Mouse (Mus musculus) liver, embryonic 16.5 days (tissue): ENCODE results near the gene Dennd5b. TPM values are rescaled to one million over a fixed set of nuclear protein-coding genes. Genes with fewer than 3 reads are reported as not detected.
A peak's percentile ranks its signal among the peaks of the same experiment; 100 is the strongest.

Experiments
- ATAC-seq: fragments of 200-750 bp; cut with Nextera tagmentation; 2 replicates; pipeline ENCODE4 v1.8.0; 2017; ENCODE audit warnings: low read depth, mild to moderate bottlenecking, moderate number of reproducible peaks, moderate library complexity
- H3K27ac ChIP-seq: fragments of 300-500 bp; sonication (generic); 2 replicates; pipeline ENCODE4 v1.5.1; 2014; ENCODE audit warnings: mild to moderate bottlenecking, low read length
- H3K27me3 ChIP-seq: fragments of 300-500 bp; sonication (generic); 2 replicates; pipeline ENCODE4 v1.6.1; 2014; ENCODE audit warnings: low read depth, low read length, mixed read lengths; ENCODE audit not compliant: control insufficient read depth, insufficient read depth
- H3K36me3 ChIP-seq: fragments of 300-500 bp; sonication (generic); 2 replicates; pipeline ENCODE4 v1.6.1; 2014; ENCODE audit warnings: mild to moderate bottlenecking; ENCODE audit not compliant: control insufficient read depth, insufficient read depth
- H3K4me1 ChIP-seq: fragments of 300-500 bp; sonication (generic); 2 replicates; pipeline ENCODE4 v1.6.1; 2014; ENCODE audit warnings: low read depth, low read length, mixed read lengths; ENCODE audit not compliant: control insufficient read depth
- H3K4me2 ChIP-seq: fragments of 300-500 bp; sonication (generic); 2 replicates; pipeline ENCODE4 v1.6.1; 2014; ENCODE audit warnings: low read depth, low read length, mixed read lengths
- H3K4me3 ChIP-seq: fragments of 300-500 bp; sonication (generic); 2 replicates; pipeline ENCODE4 v1.5.1; 2014; ENCODE audit warnings: low read depth, mild to moderate bottlenecking, low read length
- H3K9ac ChIP-seq: fragments of 300-500 bp; sonication (generic); 2 replicates; pipeline ENCODE4 v1.6.1; 2014; ENCODE audit warnings: low read depth, low read length
- H3K9me3 ChIP-seq: fragments of 300-500 bp; sonication (generic); replicated peaks from 2 replicates; pipeline ENCODE4 v1.6.1; 2016; ENCODE audit warnings: low read length; ENCODE audit not compliant: control insufficient read depth
- WGBS: fragments of 180-500 bp; shearing (Covaris S2); extraction: QIAGEN DNeasy Blood & Tissue Kit; methylation state at CpG from one replicate; pipeline ENCODE4 v1.1.7; 2014; ENCODE audit not compliant: insufficient replicate concordance; 5-methylcytosine and 5-hydroxymethylcytosine counted together
- polyA plus RNA-seq: library from polyadenylated mRNA; unstranded; fragments of >200 nt; fragmentation: Nextera tagmentation; extraction: Ambion mirVana; gene quantifications from 2 replicates; pipeline ENCODE4 v1.2.1, GENCODE M21; 2015

The Dennd5b gene
- polyA plus RNA-seq, 1 experiment from 2014 or later = 4.5 TPM

DNA sequence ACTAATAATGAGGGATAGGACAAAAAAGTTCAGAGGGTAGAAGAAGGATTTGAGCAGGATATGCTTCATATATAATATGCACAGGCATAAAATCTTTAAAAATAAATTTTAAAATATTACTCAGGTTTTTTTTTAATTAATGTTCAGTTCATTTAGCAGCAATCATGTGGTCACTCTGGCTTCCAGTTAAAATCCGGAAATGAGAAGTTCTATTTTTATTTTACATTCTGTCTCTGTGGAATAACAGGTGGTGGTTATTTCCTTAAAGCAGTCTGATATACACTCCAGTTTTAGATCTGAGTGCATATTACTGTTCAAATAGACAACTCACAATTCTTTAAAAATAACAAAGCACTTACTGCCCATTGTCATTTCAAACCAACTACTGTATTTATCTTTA, 6.9 kb downstream of the Dennd5b start:
- Histone ChIP-seq H3K4me2 (no peak overlapping the region), H3K27ac (no peak overlapping the region), H3K9me3 (no peaks in the 10 kb centered on the region), H3K27me3 (no peaks in the 10 kb centered on the region), H3K36me3 (no peaks in the 10 kb centered on the region), H3K4me3 (no peak overlapping the region), H3K4me1 (no peaks in the 10 kb centered on the region), H3K9ac (no peak overlapping the region)
- 15% methylated on average over 1 of the region's 1 CpGs for WGBS
- ATAC-seq = no peak

DNA sequence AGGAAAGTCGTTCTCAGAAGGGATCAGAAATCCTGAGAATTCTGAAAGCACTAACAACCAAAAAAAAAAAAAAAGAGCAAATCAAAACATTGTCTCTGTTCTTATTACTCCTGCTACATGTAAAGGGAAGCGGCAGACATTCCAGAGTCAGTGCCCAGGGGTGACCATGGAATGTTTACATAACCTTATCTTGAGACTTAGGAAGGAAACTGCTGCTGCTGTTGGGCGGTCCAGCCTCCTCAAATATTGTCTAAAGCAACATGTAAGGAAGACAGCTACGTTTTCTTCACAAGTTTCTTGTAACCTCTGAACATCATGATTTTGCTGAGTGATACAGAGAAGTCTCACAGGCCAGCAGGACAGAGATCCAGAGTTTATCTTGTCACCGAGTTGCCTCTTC, 8.0 kb downstream of the Dennd5b start:
- WGBS = 18% methylated on average over 5 of the region's 5 CpGs
- H3K4me2 ChIP-seq = no peak overlapping the region
- H3K36me3 ChIP-seq = no peaks in the 10 kb centered on the region
- no peaks in the 10 kb centered on the region for H3K9me3 ChIP-seq
- ATAC-seq = no peak
- H3K9ac ChIP-seq = no peak overlapping the region
- no peaks in the 10 kb centered on the region for H3K27me3 ChIP-seq
- H3K4me1 ChIP-seq = no peaks in the 10 kb centered on the region
- H3K4me3 ChIP-seq = no peak overlapping the region
- no peak overlapping the region for H3K27ac ChIP-seq

DNA sequence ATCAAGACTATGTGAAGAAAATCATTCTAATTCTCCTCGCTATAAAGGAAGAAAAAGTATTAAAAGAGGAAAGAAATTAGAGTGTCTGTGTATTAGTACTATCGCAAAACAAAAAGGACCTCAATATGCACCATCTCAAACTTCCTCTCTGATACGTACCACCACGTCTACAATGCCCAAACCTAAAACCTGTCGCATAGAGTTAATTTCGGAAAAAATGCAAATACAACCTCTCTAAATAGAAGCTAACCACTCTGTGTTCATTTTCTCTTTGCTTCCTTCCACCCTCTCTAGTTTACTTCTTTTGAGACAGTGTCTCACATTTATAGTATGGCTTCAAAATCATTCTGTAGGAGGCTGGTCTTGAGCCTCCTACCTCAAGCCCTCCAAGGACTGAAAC, 9.1 kb downstream of the Dennd5b start:
- no peak overlapping the region for H3K4me3 ChIP-seq
- H3K36me3 ChIP-seq = no peaks in the 10 kb centered on the region
- no peaks in the 10 kb centered on the region for H3K9me3 ChIP-seq
- 72% methylated on average over 6 of the region's 6 CpGs for WGBS
- no peaks in the 10 kb centered on the region for H3K27me3 ChIP-seq
- no peak overlapping the region for H3K27ac ChIP-seq
- no peak overlapping the region for H3K4me2 ChIP-seq
- no peak for ATAC-seq
- H3K9ac ChIP-seq = no peak overlapping the region
- no peaks in the 10 kb centered on the region for H3K4me1 ChIP-seq

DNA sequence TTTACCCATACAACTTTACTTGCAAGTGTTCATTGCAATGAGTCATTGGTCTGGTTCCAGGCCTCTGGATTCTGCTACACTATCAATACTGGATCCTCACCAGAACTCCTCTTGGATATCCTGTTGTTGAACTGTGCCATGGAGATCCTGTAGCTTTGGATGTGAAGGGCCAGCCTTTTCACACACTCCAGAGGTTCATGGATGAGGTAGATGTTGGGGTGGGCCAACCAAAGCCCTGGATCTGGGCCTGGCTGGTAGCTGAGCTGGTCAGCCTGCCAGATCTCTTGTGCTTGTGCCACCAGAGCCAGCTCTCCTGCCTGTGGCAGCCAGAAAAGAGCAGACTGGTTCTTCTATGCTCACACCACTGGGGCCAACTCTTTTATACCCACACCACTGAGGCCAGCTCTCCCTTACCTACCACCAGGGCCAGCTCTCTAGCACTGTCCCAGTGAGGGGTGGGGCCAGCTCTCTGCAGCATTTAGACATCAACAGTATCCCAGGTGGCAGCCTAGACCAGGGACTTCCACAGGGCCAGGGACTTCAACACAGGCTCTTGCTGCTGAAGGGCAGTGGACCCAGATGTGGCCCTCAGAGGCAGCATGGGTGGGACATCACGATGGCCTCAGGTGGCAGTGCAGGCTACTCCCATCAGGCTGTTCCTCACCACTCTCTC, 24.2 kb downstream of the Dennd5b start:
- whole genome bisulfite sequencing = 63% methylated on average over 1 of the region's 1 CpGs
- Histone ChIP-seq H3K27ac (no peak overlapping the region), H3K4me1 (no peaks in the 10 kb centered on the region), H3K27me3 (no peaks in the 10 kb centered on the region), H3K4me3 (no peak overlapping the region), H3K36me3 (no peaks in the 10 kb centered on the region), H3K9ac (no peak overlapping the region), H3K9me3 (no peaks in the 10 kb centered on the region), H3K4me2 (no peak overlapping the region)
- ATAC-seq = peak; percentile 41; the same call in 1 of the 2 replicates

DNA sequence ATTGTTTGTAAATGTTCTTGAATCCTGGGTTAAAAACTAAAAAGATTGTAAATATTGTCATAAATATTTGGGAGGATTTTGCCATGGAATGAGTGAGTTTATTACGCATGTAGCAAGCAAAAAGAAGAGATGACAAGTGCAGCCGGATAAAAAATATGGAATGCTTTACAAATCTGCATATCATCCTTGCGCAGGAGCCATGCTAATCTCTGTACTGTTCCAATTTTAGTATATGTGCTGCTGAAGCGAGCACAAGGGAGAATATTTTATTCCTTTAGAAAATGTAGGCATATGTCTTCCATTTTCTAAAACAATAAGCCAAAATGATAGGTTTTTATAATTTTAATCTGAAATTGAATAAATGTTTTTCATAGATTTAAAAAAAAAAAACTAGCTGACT, 27.6 kb downstream of the Dennd5b start:
- Histone ChIP-seq H3K4me1 (no peaks in the 10 kb centered on the region), H3K9ac (no peak overlapping the region), H3K36me3 (no peaks in the 10 kb centered on the region), H3K4me2 (no peak overlapping the region), H3K4me3 (no peak overlapping the region), H3K27me3 (no peaks in the 10 kb centered on the region), H3K9me3 (no peaks in the 10 kb centered on the region), H3K27ac (no peak overlapping the region)
- 70% methylated on average over 4 of the region's 4 CpGs for WGBS
- ATAC-seq = no peak

DNA sequence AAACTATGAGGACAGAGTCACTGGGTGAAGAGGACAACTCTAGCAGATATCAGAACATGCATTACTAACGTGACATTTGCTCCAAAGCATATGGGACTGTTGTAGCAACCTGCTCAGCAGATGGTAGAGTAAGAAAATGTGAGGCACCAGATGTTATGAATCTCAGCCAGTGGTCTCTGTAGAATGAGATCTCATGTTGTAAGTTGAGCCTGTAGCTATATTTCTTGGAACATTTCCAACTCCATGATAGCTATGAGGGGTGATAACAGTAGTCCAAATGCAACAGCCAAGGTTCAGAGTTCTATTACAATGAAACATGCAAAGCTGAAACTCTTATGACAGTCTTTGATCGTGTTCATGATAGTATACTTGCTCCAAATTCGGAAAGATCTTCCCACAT, 28.6 kb downstream of the Dennd5b start:
- Histone ChIP-seq H3K9ac (no peak overlapping the region), H3K4me3 (no peak overlapping the region), H3K9me3 (no peaks in the 10 kb centered on the region), H3K4me1 (peaks cover 2% of the 10 kb centered on the region; the same call in 1 of the 2 replicates), H3K36me3 (no peaks in the 10 kb centered on the region), H3K27ac (no peak overlapping the region), H3K4me2 (no peak overlapping the region), H3K27me3 (no peaks in the 10 kb centered on the region)
- WGBS = 44% methylated on average over 3 of the region's 3 CpGs
- ATAC-seq = no peak

DNA sequence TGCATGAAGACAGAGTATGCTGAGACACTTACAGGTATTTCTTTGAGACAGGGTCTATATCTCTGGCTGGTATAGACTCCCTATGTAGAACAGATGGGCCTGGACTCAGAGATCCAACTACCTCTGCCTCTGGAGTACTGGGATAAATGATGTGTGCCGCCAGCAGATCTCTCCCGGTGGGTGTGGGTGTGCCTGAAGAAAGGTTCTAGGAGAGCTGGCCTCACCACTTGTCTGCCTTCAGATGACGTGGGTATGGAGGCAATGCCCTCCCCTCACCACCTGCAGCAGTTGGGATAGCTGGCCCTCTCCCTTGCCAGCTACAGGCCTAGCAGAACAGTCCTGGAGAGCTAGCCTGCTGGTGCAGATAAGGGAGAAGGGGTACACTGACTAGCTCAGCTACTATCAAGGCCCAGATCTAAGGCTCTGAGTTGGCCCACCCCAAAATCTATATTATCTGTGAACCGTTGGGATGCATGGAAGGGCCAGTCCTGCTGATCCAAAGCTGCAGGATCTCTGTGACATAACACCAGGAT, 30.8 kb downstream of the Dennd5b start:
- no peak overlapping the region for H3K9ac ChIP-seq
- no peaks in the 10 kb centered on the region for H3K27me3 ChIP-seq
- H3K36me3 ChIP-seq = no peaks in the 10 kb centered on the region
- no peak overlapping the region for H3K4me3 ChIP-seq
- 46% methylated on average over 4 of the region's 4 CpGs for WGBS
- no peak for ATAC-seq
- no peaks in the 10 kb centered on the region for H3K9me3 ChIP-seq
- no peak overlapping the region for H3K4me2 ChIP-seq
- H3K27ac ChIP-seq = no peak overlapping the region
- H3K4me1 ChIP-seq = peaks cover 2% of the 10 kb centered on the region; the same call in 1 of the 2 replicates

DNA sequence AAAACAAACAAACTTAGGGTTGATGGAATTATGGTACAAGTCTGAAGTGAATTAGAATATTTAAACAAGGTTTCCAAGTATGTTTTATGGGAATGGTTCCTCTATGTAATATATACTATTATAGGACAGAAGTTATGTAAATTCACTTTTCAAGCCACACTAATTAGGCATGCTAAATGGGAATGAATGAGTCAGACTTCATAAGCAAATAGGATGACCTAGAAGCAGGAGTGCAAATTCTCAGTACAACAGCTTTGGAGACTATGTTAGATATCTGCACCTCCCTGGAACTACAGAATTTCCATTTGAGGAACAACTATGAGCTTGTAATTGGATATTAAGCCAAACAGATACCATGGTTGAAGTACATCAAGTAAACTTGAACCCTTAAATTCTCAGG, 38.1 kb downstream of the Dennd5b start:
- Histone ChIP-seq H3K27me3 (no peaks in the 10 kb centered on the region), H3K9ac (no peak overlapping the region), H3K36me3 (no peaks in the 10 kb centered on the region), H3K4me3 (no peak overlapping the region), H3K4me2 (no peak overlapping the region), H3K27ac (no peak overlapping the region), H3K4me1 (peaks cover 2% of the 10 kb centered on the region; the same call in 1 of the 2 replicates), H3K9me3 (no peaks in the 10 kb centered on the region)
- no peak for ATAC-seq

DNA sequence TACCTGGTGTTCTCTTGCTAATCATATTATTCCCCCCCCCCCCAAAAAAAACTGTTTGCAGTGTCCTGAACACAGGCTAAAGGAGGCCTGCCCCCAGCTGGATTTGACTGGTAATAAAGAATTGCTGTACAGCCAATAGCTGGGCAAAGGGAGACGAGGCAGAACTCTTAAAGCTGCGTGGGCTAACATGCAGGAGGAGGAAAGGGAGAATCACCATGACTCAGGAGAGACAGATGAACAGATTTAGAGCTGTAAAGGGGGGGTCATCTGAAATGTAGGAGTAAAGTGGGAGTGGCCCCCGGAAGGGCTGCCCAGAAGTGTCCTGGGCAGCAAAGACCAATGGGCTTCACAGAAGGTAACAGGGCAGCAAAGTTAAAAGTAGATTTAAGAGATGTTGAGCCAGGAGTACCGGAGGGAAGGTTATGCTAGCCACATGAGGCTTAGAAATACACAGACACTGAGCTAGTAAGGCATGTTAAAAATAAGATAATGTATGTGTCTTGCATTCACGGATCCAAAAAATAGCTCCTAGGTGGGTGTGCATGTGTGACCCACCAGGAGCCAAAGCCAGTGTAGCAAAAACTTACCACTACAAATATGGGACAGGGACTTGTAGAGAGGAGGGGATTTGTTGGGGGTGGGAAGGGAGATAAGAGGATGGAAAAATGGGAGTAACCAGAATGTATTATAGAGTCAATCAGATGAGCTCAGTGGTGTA, 40.7 kb downstream of the Dennd5b start:
- ATAC-seq = no peak
- 57% methylated on average over 5 of the region's 5 CpGs for WGBS

More for the DNA sequence above, 40.7 kb downstream of the Dennd5b start:
- Histone ChIP-seq H3K9me3 (no peaks in the 10 kb centered on the region), H3K9ac (no peak overlapping the region), H3K4me2 (no peak overlapping the region), H3K27me3 (no peaks in the 10 kb centered on the region), H3K4me1 (no peaks in the 10 kb centered on the region), H3K27ac (no peak overlapping the region), H3K4me3 (no peak overlapping the region), H3K36me3 (no peaks in the 10 kb centered on the region)
